Mouse (Mus musculus) skeletal muscle tissue, adult 2 months (tissue): ENCODE data around the gene Zfp12.

Source experiments
- DNase-seq: peaks from one replicate; pipeline ENCODE4 v3.0.0-alpha.2; 2012; ENCODE audit warnings: low read depth, low spot score

Zfp12 gene

DNA sequence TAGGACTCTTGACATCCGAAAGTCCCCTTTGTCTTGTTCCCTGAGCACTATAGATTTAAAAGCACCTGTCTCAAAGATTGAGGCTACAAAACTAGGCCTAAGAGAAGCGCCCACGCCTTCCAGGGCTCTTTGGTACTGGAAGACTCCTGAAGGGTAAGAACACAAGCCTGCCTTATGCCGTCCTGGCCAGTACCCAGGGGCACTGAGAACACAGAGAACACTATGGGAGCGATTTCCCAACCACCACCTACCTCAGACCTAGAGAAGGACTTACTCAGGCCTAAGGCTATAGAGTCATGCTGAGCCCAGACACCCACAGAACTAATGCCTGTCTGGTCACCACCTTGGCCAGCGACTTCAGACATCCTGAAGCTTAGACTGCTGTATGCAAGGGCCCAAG, 31.8 kb downstream of the Zfp12 start:
- no peak for DNase-seq

DNA sequence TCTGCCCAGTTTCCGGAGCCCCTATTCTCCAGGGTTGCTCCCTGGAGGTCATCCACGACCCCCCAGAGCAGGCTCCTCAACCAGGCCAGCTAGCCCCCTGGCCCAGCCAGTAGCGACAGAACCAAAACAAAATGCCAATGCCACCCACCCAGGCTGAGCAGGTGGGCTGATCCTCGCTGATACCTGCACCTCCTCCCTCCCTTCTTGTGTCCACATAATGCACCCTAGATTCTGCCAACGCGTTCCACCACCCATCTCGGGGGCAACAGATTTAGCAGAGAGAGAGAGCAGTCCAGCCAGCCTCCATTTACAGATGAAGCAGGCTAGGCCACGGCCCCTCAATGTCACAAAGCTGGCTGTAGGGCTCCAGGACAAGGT, 34.0 kb downstream of the Zfp12 start:
- DNase-seq, result no peak

DNA sequence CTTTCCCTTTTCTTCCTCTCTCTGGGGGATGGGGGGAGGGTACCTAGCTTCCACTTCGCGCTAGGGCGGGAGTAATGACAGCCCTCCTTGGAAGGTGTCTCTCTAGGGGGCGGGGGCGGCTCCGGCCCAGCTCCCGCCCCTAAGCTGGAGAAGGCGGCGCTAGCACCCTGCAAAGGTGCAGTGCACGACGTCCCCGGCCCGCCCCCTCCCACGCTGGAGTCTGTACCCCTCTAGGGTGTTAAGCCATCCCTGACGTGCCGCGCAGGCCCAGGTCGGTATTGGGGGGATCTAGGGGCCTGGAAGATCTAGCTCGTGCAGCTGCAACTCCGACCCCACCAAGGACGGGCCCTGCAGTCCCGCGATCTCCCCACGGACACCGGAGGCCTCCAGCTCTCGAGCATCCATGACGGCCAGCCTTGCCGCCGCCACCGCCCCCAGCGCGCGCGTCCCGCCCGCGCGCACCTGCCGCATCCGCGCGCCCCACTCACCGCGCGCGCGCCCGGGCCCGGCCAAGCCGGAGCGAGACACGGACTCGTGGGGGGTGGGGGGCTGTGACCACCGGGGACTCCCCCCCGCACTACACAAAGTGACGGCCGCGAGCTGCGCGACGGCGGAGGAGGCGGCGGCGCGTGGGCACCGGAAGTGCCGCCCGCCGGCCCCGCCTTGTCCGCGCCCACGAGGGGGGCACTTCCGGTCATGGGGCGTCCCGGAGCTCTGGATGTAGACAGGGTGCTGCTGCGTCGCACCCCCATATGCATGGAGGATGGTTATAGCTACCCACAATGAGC, 34.6 kb downstream of the Zfp12 start, which contains the start of gene Zfp316:
Gene Zfp316 (minus strand): TSS at position 660 of the 788 bp plus-strand sequence.
- DNase-seq, result peak; percentile 36

DNA sequence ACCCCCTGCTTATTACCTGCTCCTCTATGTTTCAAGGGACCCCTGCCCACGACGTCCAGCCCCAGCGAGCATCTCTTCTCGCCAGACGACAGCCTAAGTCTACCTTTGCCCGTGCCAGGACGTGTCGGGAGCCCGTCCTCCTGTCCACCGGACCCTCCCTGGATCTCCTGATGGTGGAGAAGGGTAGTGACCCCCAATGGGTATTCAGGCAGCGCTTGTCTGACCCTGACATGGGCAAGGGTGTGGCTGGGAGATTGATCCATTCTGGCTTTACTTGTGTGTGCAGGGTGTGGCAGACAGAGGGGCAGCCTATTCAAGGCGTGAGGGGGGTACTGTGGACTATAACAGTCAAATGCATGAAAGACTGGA, 35.2 kb downstream of the Zfp12 start:
- no peak for DNase-seq

DNA sequence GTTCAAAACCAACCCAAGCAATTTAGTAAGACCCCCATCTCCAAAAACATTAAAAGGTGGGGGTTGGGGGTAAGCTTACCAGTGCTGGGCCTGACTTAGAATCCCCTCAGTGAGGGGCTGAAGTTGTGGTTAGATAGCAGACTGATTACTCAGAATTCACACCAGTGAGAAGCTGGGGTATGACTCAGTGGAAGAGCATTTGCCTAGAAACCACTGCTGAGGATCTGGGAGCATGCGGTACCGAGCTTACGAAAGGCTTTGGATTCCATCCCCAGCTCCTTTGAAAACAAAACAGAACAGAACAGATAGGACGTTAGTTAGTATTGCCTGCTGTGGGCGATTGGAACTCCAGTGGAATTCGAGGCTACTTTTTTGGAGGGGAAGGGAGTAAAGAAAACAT, 36.7 kb downstream of the Zfp12 start:
- DNase-seq, result no peak

DNA sequence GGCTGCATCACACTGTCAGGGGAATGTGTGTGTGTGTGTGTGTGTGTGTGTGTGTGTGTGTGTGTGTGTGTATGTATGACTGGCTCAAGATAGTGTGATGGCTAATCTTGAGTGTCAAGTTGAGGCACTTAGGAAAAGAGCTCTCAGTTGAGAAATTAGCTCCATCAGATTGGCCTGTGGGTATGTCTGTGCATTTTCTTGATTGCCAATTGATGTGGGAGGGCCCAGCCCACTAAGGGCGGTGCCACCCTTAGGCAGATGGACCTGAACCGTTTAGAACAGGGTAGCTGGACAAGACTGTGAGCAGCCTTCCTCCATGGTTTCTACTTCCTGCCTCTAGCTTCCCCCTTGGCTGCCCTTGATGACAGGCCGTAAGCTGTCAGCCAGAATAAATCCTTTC, 37.1 kb downstream of the Zfp12 start:
- DNase-seq, result no peak

DNA sequence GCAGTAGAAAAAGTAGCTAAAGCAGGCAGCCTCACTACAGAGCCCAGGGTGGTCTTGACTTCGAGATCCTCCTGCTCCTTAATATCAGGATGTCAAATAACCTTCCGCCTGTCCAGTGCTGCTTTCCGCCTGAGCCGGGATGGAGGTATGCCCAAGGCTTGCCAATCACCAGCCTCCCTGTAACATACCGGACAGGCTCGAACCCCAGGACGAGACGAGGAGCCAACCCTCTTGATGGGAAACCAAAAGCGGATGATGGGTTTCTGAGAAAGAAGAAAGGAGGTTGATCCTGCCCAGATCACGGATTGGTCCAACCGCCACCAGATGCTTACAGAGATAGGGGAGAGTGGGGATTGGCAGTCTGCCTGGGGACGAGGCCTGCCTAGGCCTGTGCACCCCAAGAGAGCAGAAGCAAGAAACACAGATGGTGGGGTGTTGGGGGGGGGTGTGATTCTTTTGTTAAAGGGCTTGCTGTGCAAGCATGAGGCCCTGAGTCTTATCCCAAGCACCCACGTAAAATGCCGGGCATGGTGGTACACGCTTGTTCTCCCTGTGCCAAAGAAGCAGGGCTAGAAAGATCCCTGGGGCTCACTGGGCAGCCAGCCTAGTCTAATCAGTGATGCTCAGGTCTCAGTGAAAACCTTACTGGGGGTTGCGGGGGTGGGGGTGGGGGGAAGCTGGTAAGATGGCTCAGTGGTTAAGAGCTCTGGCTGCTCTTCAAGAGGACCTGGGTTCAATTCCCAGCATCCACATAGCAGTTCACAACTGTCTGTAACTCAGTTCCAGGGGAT, 37.8 kb downstream of the Zfp12 start:
- no peak for DNase-seq

DNA sequence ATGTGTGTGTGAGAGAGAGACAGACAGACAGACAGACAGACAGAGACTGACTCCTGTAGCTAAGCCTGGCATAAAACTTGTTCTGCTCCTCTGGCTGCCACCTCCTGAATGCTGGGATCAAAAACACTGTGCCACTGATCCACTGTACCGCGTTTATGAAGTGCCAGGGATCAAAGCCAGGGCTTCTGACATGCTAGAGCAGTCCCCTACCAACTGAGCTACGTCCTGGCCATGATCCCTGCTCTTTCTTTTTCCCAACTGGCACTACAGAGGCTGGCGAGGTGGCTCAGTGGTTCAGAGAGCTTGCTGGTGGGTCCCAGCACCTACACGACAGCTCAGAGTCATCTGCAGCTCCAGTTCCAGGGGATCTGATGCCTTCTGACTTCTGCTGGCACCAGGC, 40.8 kb downstream of the Zfp12 start:
- no peak for DNase-seq

DNA sequence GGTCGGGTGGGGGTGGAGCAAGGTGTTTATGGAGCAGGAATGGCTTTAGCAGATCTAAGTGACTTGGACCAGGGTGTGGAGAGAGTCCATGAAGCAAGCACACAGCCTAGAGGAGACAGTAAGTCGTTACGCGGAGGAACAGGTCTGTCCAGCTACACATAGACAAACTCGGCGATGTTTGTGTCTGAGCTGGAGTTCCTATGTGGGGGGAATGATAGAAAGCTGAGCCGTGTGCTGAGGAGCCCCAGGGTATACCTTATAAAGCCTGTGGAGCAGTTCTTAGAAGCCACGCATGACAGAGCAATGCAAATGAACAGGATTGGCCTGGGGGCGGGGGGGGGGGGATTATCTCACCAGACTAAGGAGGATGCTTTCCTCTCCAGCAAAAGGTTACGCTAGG, 44.3 kb downstream of the Zfp12 start:
- DNase-seq, result no peak

DNA sequence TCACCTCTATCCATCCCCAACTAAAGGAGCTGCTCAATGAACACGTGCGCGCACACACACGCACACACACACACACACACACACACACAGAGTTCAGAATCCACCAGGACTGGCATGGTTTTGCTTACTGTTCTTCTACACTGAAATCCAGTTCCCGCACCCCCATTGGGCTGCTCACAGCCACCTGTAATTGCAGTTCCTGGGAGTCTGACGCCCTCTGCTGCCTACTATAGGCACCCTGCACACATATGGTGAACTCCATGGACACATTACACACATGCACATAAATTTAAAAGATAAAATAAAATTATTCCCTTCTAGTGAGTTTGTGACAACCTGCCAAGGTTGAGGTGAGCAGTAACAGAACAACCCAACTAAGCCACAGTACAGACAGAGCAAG, 49.8 kb downstream of the Zfp12 start:
- DNase-seq, result no peak

DNA sequence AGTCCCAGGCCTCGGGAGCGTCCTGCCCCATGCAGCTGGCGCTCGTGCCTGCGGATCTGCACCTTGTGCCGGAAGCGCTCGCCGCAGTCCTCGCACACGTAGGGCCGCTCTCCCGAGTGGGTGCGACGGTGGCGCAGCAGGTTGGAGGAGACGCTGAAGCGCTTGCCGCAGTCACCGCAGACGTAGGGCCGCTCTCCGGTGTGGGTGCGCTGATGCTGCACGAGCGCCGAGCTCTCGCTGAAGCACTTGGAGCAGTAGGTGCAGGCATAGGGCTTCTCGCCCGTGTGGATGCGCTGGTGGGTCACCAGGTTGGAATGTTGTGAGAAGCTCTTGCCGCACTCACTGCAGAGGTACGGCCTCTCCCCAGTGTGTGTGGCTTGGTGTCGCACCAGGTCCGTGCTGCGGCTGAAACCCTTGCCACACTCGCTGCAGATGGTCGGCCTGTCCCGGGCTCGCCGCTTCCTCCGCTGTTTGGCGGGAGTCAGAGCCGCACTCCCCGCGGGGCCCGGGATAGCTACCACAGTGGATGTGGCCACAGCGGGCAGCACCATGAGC, 52.9 kb downstream of the Zfp12 start:
- DNase-seq, result no peak

DNA sequence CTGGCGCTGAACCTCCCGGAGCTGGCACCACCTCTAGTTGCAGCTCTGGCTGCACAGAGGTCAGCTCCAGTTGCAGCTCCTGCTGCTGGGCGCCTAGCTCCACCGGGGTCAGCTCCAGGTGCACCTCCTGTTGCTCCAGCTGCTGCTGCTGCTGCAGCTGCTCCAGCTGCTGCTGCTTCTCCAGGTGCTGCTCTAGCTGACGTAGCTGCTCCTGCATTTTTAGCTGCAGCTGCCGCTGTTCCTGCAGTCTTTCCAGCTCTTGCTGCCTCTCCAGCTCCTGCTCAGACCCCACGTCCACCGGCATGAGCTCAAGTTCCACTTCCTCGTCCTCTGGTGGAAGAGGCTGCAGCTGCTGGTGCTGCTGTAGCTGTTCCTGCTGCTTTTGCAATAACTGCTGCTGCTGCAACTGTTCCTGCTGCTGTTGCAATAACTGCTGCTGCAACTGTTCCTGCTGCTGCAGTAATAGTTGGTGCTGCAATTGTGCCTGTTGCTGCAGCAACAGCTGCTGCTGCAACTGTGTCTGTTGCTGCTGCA, 53.5 kb downstream of the Zfp12 start:
- DNase-seq, result no peak

DNA sequence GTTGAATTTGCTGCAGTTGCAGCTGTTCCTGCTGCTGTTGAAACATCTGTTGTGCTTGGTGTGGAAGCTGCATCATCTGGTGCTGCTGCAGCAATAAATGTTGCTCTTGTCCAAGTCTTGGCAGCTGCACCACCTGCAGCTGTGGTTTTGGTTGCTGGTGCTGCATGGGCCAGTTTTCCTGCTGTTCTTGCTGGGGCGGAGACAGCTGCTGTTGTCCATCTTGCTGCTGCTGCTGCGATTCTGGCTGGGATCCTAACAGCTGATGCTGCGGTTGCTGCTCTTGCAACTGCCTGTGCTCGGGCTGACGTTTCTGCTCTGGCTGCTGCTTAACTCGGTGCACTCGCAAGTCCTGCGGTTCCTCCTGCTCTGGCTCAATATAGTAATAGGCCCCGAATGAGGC, 54.3 kb downstream of the Zfp12 start:
- no peak for DNase-seq

DNA sequence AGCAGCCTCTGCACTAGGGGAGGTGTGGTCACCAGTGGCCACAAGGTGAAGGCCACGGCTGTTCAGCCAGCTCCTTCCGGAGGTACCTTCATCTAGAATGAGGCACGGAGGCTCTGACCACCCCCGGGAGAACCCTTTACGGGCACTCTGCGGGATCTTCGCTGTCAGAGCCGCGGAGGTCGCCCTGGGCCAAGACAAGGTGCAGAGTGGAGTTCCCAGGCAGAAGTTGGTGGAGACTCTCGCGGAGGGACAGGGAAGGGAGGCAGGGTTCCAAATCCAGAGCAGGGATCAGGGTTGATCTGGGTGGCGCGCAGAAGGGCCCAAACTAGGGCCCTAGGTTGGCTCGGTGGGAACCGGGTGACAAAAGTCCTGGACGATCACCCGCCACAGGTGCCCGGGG, 57.9 kb downstream of the Zfp12 start:
- no peak for DNase-seq

DNA sequence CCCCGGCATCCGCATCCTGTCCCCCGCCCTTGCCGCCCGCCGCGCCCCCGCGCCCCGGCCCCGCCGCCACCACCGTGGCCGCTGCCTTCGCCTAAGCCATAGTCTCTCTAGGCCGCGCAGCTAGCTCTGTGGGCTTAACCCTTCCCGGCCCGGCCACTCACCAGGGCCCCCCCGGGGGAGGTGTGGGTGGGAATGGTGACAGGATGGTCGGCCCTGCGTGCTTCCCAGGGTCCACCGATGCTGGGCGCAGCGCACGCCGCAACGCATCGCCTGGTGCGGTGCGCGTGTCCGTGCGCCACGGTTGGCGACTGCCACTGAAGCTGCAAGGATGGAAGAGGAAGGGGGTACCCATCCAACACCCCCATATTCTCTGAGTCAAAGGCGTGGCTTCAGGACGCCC, 58.4 kb downstream of the Zfp12 start, which contains the start of gene Zfp853:
Gene Zfp853 (minus strand): TSS at position 220 of the 400 bp plus-strand sequence.
- DNase-seq, result no peak

DNA sequence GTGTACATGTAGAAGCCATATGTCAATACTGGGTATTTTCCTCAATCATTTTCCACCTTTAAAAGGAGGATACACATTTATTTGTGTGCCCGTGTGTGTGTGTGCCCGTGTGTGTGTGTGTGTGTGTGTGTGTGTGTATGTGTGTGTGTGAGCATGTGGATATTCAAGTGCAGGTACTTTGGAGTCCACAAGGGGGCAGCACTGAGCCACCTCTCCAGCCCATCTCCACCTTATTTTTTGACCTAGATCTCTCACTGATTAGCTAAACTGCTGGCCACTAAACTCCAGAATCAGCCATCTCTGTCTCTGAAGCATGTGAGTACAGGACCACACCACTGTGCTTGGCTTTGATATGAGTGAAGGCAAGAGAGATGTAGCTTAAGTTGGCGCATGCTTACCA, 59.9 kb downstream of the Zfp12 start:
- no peak for DNase-seq

DNA sequence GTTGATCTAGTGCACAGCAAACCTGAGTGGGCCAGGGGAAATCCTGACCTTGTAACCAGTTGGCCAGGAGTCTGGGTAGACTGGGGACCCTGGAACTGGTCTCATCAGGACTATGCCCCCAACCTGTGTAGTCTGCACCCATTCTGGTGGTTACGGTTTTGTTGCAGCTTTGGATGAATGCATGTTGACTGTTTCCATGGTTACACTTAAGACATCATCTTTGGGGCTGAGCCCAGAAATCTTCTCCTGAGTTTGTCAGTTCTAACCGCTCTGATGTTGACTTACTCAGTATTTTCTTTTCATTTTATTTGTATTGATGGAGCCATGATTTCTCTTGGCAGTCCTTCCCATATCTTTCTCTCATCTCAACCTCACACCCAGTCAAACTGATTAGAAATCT, 60.4 kb downstream of the Zfp12 start:
- DNase-seq, result no peak

DNA sequence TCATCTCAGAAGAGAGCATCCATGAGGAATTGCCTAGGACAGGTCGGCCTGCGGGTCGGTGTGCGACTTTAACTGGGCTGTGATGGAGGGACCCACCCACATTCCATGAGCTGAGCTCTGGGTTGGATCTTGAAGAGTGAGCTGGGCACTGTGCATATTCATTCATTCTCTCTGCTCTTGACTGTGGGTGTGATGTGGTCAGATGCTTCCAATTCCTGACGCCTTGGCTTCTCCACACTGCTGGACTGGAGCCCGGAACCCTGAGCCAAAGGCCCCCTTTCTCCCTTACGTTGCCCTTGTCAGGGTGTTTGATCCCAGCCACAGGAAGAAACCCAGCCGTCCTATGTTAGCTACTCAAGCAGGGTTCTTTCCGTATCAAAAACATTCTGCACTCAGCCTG, 63.0 kb downstream of the Zfp12 start:
- no peak for DNase-seq

DNA sequence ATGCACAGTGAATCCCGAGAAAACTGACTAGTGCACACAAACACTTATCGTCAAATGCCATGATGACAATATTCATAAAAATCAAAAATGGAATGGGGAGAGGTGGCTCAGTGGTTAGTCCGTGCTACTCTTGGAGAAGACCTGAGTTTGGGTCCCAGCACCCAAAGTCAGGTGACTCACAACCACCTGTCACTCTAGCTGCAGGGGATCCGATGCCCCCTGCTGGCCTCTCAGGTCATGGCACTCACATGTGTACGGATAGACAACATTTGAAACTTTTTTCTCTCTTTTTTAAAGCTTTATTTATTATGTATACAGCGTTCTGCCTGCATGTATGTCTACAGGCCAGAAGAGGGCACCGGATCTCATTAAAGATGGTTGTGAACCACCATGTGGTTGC, 63.4 kb downstream of the Zfp12 start:
- no peak for DNase-seq
